19 mouse cellular contexts compared by ENCODE assay signal in genomic region chr19:46119458-46119857, GRCm38 (mm10). TPM values are rescaled to one million over a fixed set of nuclear protein-coding genes. Genes with fewer than 3 reads are reported as not detected.
"Had no signal": no experiment of that assay in that cellular context is flagged by ENCODE, and none has a peak within 500 bp of the region (broad histone marks: within the 10 kb centered on the region; RNA-seq: fewer than 3 reads in every experiment).

No protein-coding gene starts in this region.

- H3K9ac ChIP-seq: limb, embryonic 12.5 days; midbrain, embryonic 12.5 days; neural tube, embryonic 13.5 days; stomach, embryonic 15.5 days had no signal

- H3K4me2 ChIP-seq: limb, embryonic 12.5 days; midbrain, embryonic 12.5 days; neural tube, embryonic 13.5 days; stomach, embryonic 15.5 days had no signal

- H3K36me3 ChIP-seq: limb, embryonic 12.5 days; midbrain, embryonic 12.5 days; neural tube, embryonic 13.5 days; stomach, embryonic 15.5 days had no signal

- H3K4me3 ChIP-seq: limb, embryonic 12.5 days; midbrain, embryonic 12.5 days; neural tube, embryonic 13.5 days; stomach, embryonic 15.5 days had no signal

- H3K9me3 ChIP-seq: limb, embryonic 12.5 days; midbrain, embryonic 12.5 days; neural tube, embryonic 13.5 days; stomach, embryonic 15.5 days had no signal

- DNase-seq: kidney, adult 11 months; kidney, adult 9 months; kidney, postnatal 10 days; layer of hippocampus, postnatal 36 days; right cerebral cortex, postnatal 14 days; thymus, adult 2 months; thymus, postnatal 25 days had no signal

- ATAC-seq: inflammation-experienced regulatory T-cells, adult 6 months; midbrain, embryonic 16.5 days had no signal

- H3K27me3 ChIP-seq: midbrain, embryonic 12.5 days; neural tube, embryonic 13.5 days; stomach, embryonic 15.5 days had no signal

- H3K27ac ChIP-seq: limb, embryonic 12.5 days; midbrain, embryonic 12.5 days; neural tube, embryonic 13.5 days; stomach, embryonic 15.5 days had no signal

- H3K4me1 ChIP-seq: limb, embryonic 12.5 days; midbrain, embryonic 12.5 days; neural tube, embryonic 13.5 days; stomach, embryonic 15.5 days had no signal

RNA-seq across cellular contexts. Expression of gene Elovl3, which starts 12.2 kb away (rescaled TPM):
- total RNA-seq: layer of hippocampus, postnatal 36 days; left cerebral cortex, adult 8-10 months; left cerebral cortex, postnatal 36 days had no signal
- polyA plus RNA-seq: inflammation-experienced regulatory T-cells, adult 6 months; neural tube, embryonic 13.5 days; spleen, adult 2 months; stomach, embryonic 15.5 days; urinary bladder, adult 2 months had no signal

RNA-seq across cellular contexts. Expression of gene Pitx3, which starts 28.7 kb away (rescaled TPM):
- total RNA-seq: layer of hippocampus, postnatal 36 days; left cerebral cortex, adult 8-10 months; left cerebral cortex, postnatal 36 days; liver, adult 2 months had no signal
- polyA plus RNA-seq: inflammation-experienced regulatory T-cells, adult 6 months; liver, adult 2 months; lung, embryonic 16.5 days; spleen, adult 2 months; stomach, embryonic 15.5 days had no signal
